Mouse (Mus musculus) heart, embryonic 13.5 days (tissue): ENCODE measurements around the gene Nop10. TPM values are rescaled to one million over a fixed set of nuclear protein-coding genes. Genes with fewer than 3 reads are reported as not detected.

Experiments used
- ATAC-seq: fragments of 200-750 bp; cut with Nextera tagmentation; 2 replicates; pipeline ENCODE4 v1.8.0; 2017; ENCODE audit warnings: moderate TSS enrichment; ENCODE audit not compliant: insufficient number of reproducible peaks, low FRiP score, low TSS enrichment; ENCODE audit errors: extremely low read depth
- H3K27ac ChIP-seq: fragments of 300-500 bp; sonication (generic); replicated peaks from 2 replicates; pipeline ENCODE4 v1.5.1; 2015; ENCODE audit warnings: moderate library complexity, mild to moderate bottlenecking, inconsistent platforms
- H3K27me3 ChIP-seq: fragments of 300-500 bp; sonication (generic); replicated peaks from 2 replicates; pipeline ENCODE4 v1.6.1; 2015; ENCODE audit warnings: mild to moderate bottlenecking, inconsistent platforms
- H3K36me3 ChIP-seq: fragments of 300-500 bp; sonication (generic); 2 replicates; pipeline ENCODE4 v1.6.1; 2015; ENCODE audit warnings: mild to moderate bottlenecking, inconsistent platforms
- H3K4me1 ChIP-seq: fragments of 300-500 bp; sonication (generic); 2 replicates; pipeline ENCODE4 v1.6.1; 2015; ENCODE audit warnings: inconsistent platforms
- H3K4me2 ChIP-seq: fragments of 300-500 bp; sonication (generic); 2 replicates; pipeline ENCODE4 v1.6.1; 2015; ENCODE audit warnings: inconsistent platforms, mild to moderate bottlenecking, moderate library complexity
- H3K4me3 ChIP-seq: fragments of 300-500 bp; sonication (generic); 2 replicates; pipeline ENCODE4 v1.5.1; 2015; ENCODE audit warnings: moderate library complexity, mild to moderate bottlenecking, inconsistent platforms
- H3K9ac ChIP-seq: fragments of 300-500 bp; sonication (generic); 2 replicates; pipeline ENCODE4 v1.6.1; 2015; ENCODE audit warnings: inconsistent platforms, mild to moderate bottlenecking, moderate library complexity
- H3K9me3 ChIP-seq: fragments of 300-500 bp; sonication (generic); 2 replicates; pipeline ENCODE4 v1.6.1; 2016; ENCODE audit warnings: inconsistent platforms
- WGBS: fragments of 180-500 bp; shearing (Covaris S2); methylation state at CpG from one replicate; pipeline ENCODE4 v1.1.7; 2015; ENCODE audit warnings: mixed read lengths; 5-methylcytosine and 5-hydroxymethylcytosine counted together
- polyA plus RNA-seq: library from polyadenylated mRNA; unstranded; fragments of >200 nt; fragmentation: Nextera tagmentation; extraction: Ambion mirVana; gene quantifications from 2 replicates; pipeline ENCODE4 v1.2.1, GENCODE M21; 2015

Gene Nop10
- polyA plus RNA-seq, 1 experiment from 2014 or later: 155 TPM

DNA sequence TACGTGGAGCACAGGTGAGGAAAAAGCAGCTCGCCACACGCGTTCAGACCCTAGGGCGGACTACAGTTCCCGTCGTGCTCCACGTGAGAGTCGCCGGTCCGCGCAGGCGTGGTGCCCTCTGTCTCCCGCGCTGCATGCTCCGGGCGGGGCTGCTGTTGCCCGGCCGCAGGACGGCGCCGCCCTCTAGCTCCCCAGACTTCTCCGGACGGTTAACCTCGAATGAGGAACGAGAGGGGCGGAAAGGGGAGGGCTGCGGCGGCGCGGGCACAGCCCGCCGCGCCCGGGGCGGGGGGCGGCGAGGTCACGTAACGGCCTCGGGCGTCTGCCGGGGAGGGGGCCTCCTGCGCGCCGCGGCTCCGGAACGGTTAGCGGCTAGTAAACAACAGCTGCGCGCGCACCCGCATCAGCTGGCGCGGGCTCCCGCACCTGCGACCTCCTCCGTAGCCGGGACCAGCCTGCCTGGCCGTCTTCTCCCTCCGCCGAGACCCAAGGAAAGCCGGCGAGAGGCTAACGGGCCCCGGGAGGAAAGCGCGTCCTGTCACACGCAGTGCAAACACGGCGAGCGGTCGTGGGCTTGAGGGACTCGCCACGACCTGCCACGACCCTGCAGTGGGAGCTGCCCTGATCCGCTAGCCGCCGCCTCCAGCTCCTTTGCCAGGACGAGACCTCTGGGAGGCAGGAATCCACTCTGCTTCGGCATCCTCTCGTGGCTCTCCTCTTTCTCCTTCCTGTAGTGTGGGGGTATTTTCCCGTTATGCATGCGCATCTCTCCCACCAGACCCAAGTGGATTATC, 3.9 kb downstream of the Nop10 start, which contains the start of gene Slc12a6:
Slc12a6 (plus strand) TSS at position 378 of the 794 bp plus-strand sequence.
- H3K4me3 ChIP-seq: peak within 1 kb of the TSS; percentile 83
- peak within 1 kb of the TSS; percentile 90 for H3K9ac ChIP-seq
- peaks cover 55% of the 10 kb centered on the region for H3K4me1 ChIP-seq
- H3K4me2 ChIP-seq: peak within 1 kb of the TSS; percentile 80
- H3K27ac ChIP-seq: peak within 1 kb of the TSS; percentile 95
- under 1% methylated on average over 67 of the region's 85 CpGs for WGBS
- no peaks in the 10 kb centered on the region for H3K27me3 ChIP-seq
- H3K36me3 ChIP-seq: no peaks in the 10 kb centered on the region
- peak; percentile 91 for ATAC-seq
- H3K9me3 ChIP-seq: no peaks in the 10 kb centered on the region

DNA sequence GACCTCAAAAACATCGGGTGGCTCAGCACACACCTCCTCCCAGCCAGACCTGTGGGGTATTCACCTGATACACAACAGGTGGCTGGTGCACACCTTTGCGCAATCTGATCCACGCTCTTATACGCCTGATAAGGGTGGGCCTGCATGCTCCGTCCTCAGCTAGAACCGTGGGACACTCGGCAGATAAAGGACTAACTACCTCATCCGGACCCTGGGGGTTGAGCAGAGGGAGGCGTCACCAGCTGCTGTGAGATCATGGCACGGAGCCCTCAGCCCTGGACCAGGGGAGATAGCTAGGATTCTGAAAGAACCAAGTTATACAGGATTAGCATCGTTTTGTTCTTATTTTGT, 4.5 kb downstream of the Nop10 start, which contains the start of gene Gm21985:
Gm21985 (plus strand) TSS at position 73 of the 351 bp plus-strand sequence.
- under 1% methylated on average over 11 of the region's 11 CpGs for WGBS
- peak; percentile 34 for ATAC-seq
- no peaks in the 10 kb centered on the region for H3K9me3 ChIP-seq

DNA sequence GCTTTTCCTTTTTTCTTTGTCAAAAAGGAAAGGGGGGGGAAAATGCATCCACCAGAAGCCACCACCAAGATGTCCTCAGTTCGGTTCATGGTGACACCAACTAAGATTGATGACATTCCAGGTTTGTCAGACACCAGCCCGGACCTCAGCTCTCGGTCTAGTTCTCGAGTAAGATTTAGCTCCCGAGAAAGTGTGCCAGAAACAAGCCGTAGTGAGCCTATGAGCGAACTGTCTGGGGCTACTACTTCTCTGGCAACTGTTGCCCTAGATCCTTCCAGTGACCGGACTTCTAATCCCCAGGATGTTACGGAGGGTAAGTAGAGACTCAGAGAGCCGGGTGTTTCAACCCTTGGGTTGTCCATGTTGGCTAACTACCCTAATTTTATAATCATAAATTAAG, 5.1 kb downstream of the Nop10 start:
- Histone ChIP-seq H3K4me1 (peaks cover 62% of the 10 kb centered on the region), H3K4me3 (peak overlapping the region; percentile 83), H3K27me3 (no peaks in the 10 kb centered on the region), H3K36me3 (0 out of 2 replicates have a peak, but pooled peaks cover 3% of the 10 kb centered on the region), H3K9ac (peak overlapping the region; percentile 90), H3K9me3 (no peaks in the 10 kb centered on the region), H3K4me2 (peak overlapping the region; percentile 80), H3K27ac (peak overlapping the region; percentile 95)
- ATAC-seq: no peak
- WGBS: 30% methylated on average over 10 of the region's 10 CpGs

More for the DNA sequence above, 4.5 kb downstream of the Nop10 start, which contains the start of gene Gm21985:
- H3K4me2 ChIP-seq: peak within 1 kb of the TSS; percentile 80
- peak within 1 kb of the TSS; percentile 83 for H3K4me3 ChIP-seq
- H3K27me3 ChIP-seq: no peaks in the 10 kb centered on the region
- H3K27ac ChIP-seq: peak within 1 kb of the TSS; percentile 95
- peak within 1 kb of the TSS; percentile 90 for H3K9ac ChIP-seq
- H3K36me3 ChIP-seq: 0 out of 2 replicates have a peak, but pooled peaks cover 2% of the 10 kb centered on the region
- peaks cover 57% of the 10 kb centered on the region for H3K4me1 ChIP-seq

DNA sequence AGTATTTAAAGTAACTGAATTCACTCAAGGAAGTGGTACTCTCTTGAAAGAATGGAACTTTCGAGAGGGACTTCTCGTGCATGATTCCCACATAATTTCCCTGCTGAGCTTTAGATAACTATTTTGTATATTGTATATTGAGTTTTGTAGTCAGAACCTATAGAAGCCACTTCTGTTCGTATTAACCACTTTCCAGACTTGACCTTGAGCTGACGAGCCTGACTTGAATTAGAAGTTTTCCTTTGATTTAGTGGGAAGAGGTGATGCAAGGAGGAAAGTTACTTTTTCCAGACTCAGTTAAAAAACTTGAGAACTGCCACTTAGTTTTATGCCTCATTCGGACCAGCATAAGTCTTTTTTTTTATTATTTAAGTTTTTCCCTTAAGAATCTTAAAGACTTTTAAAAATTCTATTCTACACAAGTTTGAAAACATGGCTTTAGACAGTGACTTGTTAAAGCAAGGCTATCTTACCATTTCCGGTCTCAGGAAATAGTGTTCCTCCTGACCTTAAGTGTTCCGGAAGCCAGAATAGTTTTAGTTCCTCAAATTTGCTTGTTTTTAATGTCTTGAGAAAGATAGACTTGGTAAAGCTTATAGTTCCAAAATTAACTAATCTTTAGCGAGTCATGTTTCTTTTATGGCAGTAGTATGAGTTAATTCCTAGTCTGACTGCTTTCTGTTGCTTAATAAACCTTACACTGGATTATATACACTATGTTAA, 6.0 kb downstream of the Nop10 start:
- no peak for ATAC-seq
- no peaks in the 10 kb centered on the region for H3K9me3 ChIP-seq
- H3K4me1 ChIP-seq: peaks cover 57% of the 10 kb centered on the region
- H3K9ac ChIP-seq: peak overlapping the region; percentile 90
- 0 out of 2 replicates have a peak, but pooled peaks cover 3% of the 10 kb centered on the region for H3K36me3 ChIP-seq
- H3K27ac ChIP-seq: 0 out of 2 replicates have a peak overlapping the region, but pooled peaks have one; percentile 28
- no peaks in the 10 kb centered on the region for H3K27me3 ChIP-seq
- H3K4me2 ChIP-seq: peak overlapping the region; percentile 80
- WGBS: 54% methylated on average over 8 of the region's 8 CpGs
- H3K4me3 ChIP-seq: peak overlapping the region; percentile 83

DNA sequence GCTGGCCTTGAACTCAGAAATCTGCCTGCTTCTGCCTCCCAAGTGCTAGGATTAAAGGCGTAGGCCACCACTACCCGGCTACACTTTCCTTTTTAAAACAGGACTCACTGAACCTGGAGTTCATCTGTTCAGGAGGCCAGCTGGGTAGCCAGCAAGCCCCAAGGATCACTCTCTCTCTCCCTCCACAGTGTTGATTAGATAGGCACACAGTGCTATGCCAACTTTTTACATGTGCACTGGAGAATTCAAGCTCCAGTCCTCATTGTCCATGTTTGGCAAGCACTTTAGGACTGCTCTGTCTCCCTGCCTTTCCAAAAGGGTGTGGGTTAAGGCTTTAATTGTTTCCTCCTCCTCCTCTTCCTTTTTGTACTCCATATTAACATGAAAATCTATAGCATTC, 8.3 kb downstream of the Nop10 start:
- Histone ChIP-seq H3K27me3 (no peaks in the 10 kb centered on the region), H3K36me3 (peaks cover 9% of the 10 kb centered on the region), H3K4me3 (no peak overlapping the region), H3K9me3 (no peaks in the 10 kb centered on the region), H3K4me1 (peaks cover 46% of the 10 kb centered on the region), H3K4me2 (peak overlapping the region; percentile 28), H3K27ac (peak overlapping the region; percentile 68), H3K9ac (0 out of 2 replicates have a peak overlapping the region, but pooled peaks have one; percentile 24)
- no peak for ATAC-seq
- 34% methylated on average over 2 of the region's 2 CpGs for WGBS

DNA sequence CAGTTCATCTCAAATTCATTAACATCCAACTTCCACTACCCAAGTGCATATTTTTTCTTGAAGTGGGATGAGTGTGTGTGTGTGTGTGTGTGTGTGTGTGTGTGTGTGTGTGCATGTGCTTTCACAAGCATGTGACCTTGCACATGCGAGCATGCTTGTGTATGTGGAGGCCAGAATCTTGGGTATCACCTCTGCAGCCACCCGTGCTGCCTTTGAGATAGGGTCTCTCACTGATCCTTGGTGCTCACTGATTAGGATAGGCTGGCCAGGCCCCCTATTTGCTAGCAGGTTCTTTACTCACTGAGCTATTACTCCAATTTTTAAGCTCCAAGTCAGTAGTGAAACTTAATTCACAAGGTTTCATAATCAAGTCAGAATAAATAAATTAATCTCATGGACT, 11.2 kb downstream of the Nop10 start:
- Histone ChIP-seq H3K4me1 (peaks cover 29% of the 10 kb centered on the region), H3K4me2 (no peak overlapping the region), H3K36me3 (peaks cover 17% of the 10 kb centered on the region), H3K27me3 (no peaks in the 10 kb centered on the region), H3K9ac (no peak overlapping the region), H3K27ac (no peak overlapping the region), H3K4me3 (no peak overlapping the region), H3K9me3 (no peaks in the 10 kb centered on the region)
- 65% methylated on average over 2 of the region's 2 CpGs for WGBS
- ATAC-seq: no peak

DNA sequence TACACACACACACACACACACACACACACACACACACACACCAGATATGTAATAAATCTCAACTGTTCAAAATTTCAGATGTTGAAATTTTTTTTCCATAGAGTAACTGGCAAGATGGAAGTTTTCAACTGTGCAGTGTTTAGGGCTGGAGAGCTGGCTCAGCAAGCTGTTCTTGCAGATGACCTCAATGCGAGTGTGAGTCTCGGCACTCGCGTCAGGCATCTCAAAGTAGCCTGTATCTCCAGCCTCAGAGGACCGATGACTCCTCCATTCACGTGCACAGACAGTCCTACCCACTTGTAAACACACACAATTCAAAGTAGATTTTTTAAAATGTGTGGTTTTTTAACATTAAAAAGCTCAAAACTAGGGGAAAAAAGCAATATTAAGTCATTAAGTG, 11.7 kb downstream of the Nop10 start:
- no peaks in the 10 kb centered on the region for H3K27me3 ChIP-seq
- no peak overlapping the region for H3K27ac ChIP-seq
- H3K9me3 ChIP-seq: no peaks in the 10 kb centered on the region
- no peak overlapping the region for H3K4me3 ChIP-seq
- no peak overlapping the region for H3K4me2 ChIP-seq
- no peak overlapping the region for H3K9ac ChIP-seq
- WGBS: 81% methylated on average over 6 of the region's 6 CpGs
- peaks cover 25% of the 10 kb centered on the region for H3K4me1 ChIP-seq
- H3K36me3 ChIP-seq: peaks cover 17% of the 10 kb centered on the region
- no peak for ATAC-seq

DNA sequence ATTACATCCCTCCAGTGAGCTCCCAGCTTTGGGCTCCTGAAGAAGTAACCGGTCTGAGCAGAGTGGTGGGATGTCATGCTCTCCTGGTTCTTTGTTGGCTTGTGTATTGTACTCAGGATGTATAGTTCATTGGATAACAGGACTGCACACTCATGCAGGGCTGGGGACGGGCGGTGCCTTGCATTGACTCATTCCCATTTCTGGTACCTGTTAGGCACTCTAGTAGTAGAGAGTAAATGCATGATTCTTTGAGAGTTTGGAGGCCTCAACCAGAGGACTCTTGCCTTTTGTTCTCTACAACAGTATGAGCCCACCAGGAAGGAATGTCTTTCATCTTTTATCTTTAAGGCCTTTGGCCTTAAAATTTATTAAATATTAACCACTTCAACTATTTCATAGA, 15.1 kb downstream of the Nop10 start:
- no peak for ATAC-seq
- peaks cover 14% of the 10 kb centered on the region for H3K36me3 ChIP-seq
- WGBS: 94% methylated on average over 3 of the region's 3 CpGs

DNA sequence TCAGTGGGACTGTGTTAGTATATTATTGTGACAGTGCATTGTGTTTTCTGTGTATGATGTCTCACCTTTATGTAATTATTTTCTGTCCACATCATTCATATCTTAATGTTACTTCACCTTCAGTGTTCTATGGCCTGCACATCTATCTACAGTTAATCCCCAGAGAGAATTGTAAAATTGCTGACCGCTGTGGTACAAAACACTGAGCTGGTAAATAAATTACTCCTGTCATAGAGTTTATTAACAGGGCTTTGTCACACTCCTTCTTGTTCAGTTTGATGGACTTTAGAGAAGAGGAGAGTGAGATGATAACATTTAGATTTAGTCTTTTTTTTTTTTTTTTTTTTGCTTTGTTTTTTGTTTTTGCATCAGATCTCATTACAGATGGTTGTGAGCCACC, 21.1 kb downstream of the Nop10 start:
- peaks cover 10% of the 10 kb centered on the region for H3K4me1 ChIP-seq
- H3K9me3 ChIP-seq: no peaks in the 10 kb centered on the region
- no peaks in the 10 kb centered on the region for H3K27me3 ChIP-seq
- no peak for ATAC-seq
- H3K36me3 ChIP-seq: no peaks in the 10 kb centered on the region
- 96% methylated on average over 1 of the region's 1 CpGs for WGBS
- H3K4me3 ChIP-seq: no peak overlapping the region
- no peak overlapping the region for H3K27ac ChIP-seq
- no peak overlapping the region for H3K4me2 ChIP-seq
- H3K9ac ChIP-seq: no peak overlapping the region

More for the DNA sequence above, 15.1 kb downstream of the Nop10 start:
- Histone ChIP-seq H3K9ac (no peak overlapping the region), H3K27me3 (no peaks in the 10 kb centered on the region), H3K4me1 (no peaks in the 10 kb centered on the region; the same call in 1 of the 2 replicates), H3K27ac (no peak overlapping the region), H3K9me3 (no peaks in the 10 kb centered on the region), H3K4me3 (no peak overlapping the region), H3K4me2 (no peak overlapping the region)

DNA sequence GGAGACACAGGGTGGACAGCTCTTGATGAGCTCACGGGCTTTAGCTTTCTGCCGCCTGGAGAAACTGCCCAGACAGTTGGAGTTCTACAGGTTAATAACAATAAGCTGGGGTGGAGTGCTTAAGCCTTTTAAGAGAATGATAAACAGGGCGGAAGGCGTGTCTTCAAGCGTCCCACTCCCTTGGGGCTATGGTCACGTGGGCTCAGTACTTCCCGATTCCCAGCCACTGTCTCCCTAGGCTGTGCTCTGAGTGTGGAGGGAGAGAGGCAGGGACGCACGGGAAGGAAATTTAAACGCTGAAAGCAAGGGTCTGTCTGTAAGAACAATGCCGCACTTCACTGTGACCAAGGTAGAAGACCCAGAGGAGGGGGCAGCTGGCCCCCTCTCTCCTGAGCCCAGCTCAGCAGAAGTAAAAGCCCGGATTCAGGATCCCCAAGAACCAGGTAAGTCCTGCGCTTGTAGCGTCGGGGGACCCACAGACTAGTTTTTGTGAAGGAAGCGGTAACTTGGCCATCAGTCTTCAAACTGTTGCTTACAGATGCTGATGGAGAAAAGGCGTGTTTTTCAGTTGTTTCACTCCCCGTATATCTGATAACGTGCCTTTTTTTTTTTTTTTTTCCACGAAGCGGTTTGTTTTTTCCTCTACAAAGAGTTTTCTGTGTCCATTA, 22.8 kb downstream of the Nop10 start:
- H3K4me3 ChIP-seq: peak overlapping the region; percentile 69
- peaks cover 14% of the 10 kb centered on the region for H3K4me1 ChIP-seq
- H3K9ac ChIP-seq: peak overlapping the region; percentile 89
- no peaks in the 10 kb centered on the region for H3K27me3 ChIP-seq
- peak; percentile 94 for ATAC-seq
- no peaks in the 10 kb centered on the region for H3K9me3 ChIP-seq
- no peaks in the 10 kb centered on the region for H3K36me3 ChIP-seq
- H3K27ac ChIP-seq: peak overlapping the region; percentile 67
- H3K4me2 ChIP-seq: peak overlapping the region; percentile 90
- 2% methylated on average over 21 of the region's 21 CpGs for WGBS

DNA sequence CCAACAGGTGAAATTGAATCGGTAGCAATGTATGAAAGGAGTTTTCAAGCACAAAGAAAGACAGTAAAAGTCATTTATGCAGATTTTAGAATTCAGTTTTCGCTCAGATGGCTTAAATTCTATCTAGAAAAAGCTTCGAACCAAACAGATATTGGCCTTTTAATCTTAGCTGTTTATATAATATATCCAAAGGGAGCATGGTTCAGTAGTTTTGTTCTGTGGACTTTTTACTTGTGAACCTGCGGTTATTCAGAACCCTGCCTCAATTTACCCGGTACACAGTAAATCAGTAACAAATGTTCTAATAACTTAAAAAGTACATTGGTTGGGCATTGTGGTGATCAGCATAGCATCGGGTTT, 23.3 kb downstream of the Nop10 start:
- H3K9ac ChIP-seq: peak overlapping the region; percentile 89
- 57% methylated on average over 6 of the region's 6 CpGs for WGBS
- H3K4me1 ChIP-seq: peaks cover 16% of the 10 kb centered on the region
- H3K36me3 ChIP-seq: no peaks in the 10 kb centered on the region
- no peak overlapping the region for H3K27ac ChIP-seq
- H3K27me3 ChIP-seq: no peaks in the 10 kb centered on the region
- ATAC-seq: no peak
- H3K9me3 ChIP-seq: no peaks in the 10 kb centered on the region
- peak overlapping the region; percentile 69 for H3K4me3 ChIP-seq
- peak overlapping the region; percentile 90 for H3K4me2 ChIP-seq
